Mouse (Mus musculus) forebrain, embryonic 16.5 days (tissue): ENCODE data around the gene Tmprss13. TPM values are rescaled to one million over a fixed set of nuclear protein-coding genes. Genes with fewer than 3 reads are reported as not detected.

Experiments
- ATAC-seq: fragments of 200-750 bp; cut with Nextera tagmentation; 2 replicates; pipeline ENCODE4 v1.8.0; 2017; ENCODE audit warnings: mild to moderate bottlenecking, moderate library complexity
- H3K27ac ChIP-seq: fragments of 300-500 bp; sonication (generic); 2 replicates; pipeline ENCODE4 v1.5.1; 2014; ENCODE audit warnings: low read length, control low read depth
- H3K27me3 ChIP-seq: fragments of 300-500 bp; sonication (generic); replicated peaks from 2 replicates; pipeline ENCODE4 v1.6.1; 2014; ENCODE audit warnings: low read length; ENCODE audit not compliant: control insufficient read depth, insufficient read depth
- H3K36me3 ChIP-seq: fragments of 300-500 bp; sonication (generic); 2 replicates; pipeline ENCODE4 v1.6.1; 2014; ENCODE audit not compliant: control insufficient read depth, insufficient read depth
- H3K4me1 ChIP-seq: fragments of 300-500 bp; sonication (generic); replicated peaks from 2 replicates; pipeline ENCODE4 v1.6.1; 2014; ENCODE audit warnings: low read length; ENCODE audit not compliant: control insufficient read depth, insufficient read depth
- H3K4me2 ChIP-seq: fragments of 300-500 bp; sonication (generic); 2 replicates; pipeline ENCODE4 v1.6.1; 2014; ENCODE audit warnings: mild to moderate bottlenecking, low read length, control low read depth
- H3K4me3 ChIP-seq: fragments of 300-500 bp; sonication (generic); replicated peaks from 2 replicates; pipeline ENCODE4 v1.5.1; 2014; ENCODE audit warnings: mild to moderate bottlenecking, low read length, control low read depth
- H3K9ac ChIP-seq: fragments of 300-500 bp; sonication (generic); replicated peaks from 2 replicates; pipeline ENCODE4 v1.6.1; 2014; ENCODE audit warnings: low read depth, low read length, control low read depth
- H3K9me3 ChIP-seq: fragments of 300-500 bp; sonication (generic); 2 replicates; pipeline ENCODE4 v1.6.1; 2016; ENCODE audit warnings: low read length; ENCODE audit not compliant: control insufficient read depth
- WGBS: fragments of 180-500 bp; shearing (Covaris S2); extraction: QIAGEN DNeasy Blood & Tissue Kit; methylation state at CpG from one replicate; pipeline ENCODE4 v1.1.7; 2014; 5-methylcytosine and 5-hydroxymethylcytosine counted together
- polyA plus RNA-seq: library from polyadenylated mRNA; unstranded; fragments of >200 nt; fragmentation: Nextera tagmentation; extraction: Ambion mirVana; gene quantifications from 2 replicates; pipeline ENCODE4 v1.2.1, GENCODE M21; 2015

The Tmprss13 gene
- polyA plus RNA-seq, 1 experiment from 2014 or later = not detected

- Histone ChIP-seq H3K4me3 (no peak overlapping the region), H3K27ac (no peak overlapping the region), H3K4me2 (no peak overlapping the region), H3K4me1 (peaks cover 13% of the 10 kb centered on the region), H3K27me3 (no peaks in the 10 kb centered on the region), H3K36me3 (no peaks in the 10 kb centered on the region), H3K9ac (no peak overlapping the region), H3K9me3 (no peaks in the 10 kb centered on the region)
- 93% methylated on average over 5 of the region's 5 CpGs for WGBS
- ATAC-seq = no peak
Observed at GRCm38 (mm10) chr9:45386698-45387097, 67.8 kb downstream of the Tmprss13 start.

GRCm38 (mm10) chr9:45388385-45388994 is 69.6 kb downstream of the Tmprss13 start:
- ATAC-seq = peak; percentile 79
- Histone ChIP-seq H3K27me3 (no peaks in the 10 kb centered on the region), H3K4me1 (no peaks in the 10 kb centered on the region), H3K27ac (no peak overlapping the region), H3K4me3 (no peak overlapping the region), H3K4me2 (no peak overlapping the region), H3K9me3 (no peaks in the 10 kb centered on the region), H3K9ac (no peak overlapping the region), H3K36me3 (peaks cover 2% of the 10 kb centered on the region; the same call in 1 of the 2 replicates)
- WGBS = 46% methylated on average over 12 of the region's 12 CpGs

- Histone ChIP-seq H3K4me3 (no peak overlapping the region), H3K27ac (no peak overlapping the region), H3K4me2 (no peak overlapping the region), H3K4me1 (no peaks in the 10 kb centered on the region), H3K9ac (no peak overlapping the region), H3K27me3 (no peaks in the 10 kb centered on the region), H3K36me3 (peaks cover 7% of the 10 kb centered on the region), H3K9me3 (no peaks in the 10 kb centered on the region)
- no peak for ATAC-seq
- WGBS = 91% methylated on average over 8 of the region's 8 CpGs
Observed at GRCm38 (mm10) chr9:45389596-45389995, 70.7 kb downstream of the Tmprss13 start.

DNA sequence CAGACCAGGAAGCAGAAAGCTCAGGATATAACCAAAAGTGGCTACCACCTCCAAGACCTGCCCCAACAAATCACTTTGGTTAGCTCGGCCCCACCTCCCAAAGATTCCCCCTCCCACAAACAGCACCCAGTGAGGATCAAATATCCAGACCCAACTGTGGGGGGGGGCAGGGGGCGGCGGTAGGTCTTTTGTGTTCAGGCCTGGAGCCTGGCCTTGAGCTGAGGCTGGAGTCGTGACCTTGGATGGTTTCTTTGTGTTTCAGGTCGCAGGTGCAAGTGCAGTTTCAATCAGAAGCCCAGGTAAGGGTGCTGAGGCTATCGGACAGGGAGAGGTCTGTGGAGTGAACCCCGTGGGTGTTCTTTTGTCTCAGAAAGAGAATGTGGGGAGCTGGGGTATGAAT is 72.4 kb downstream of the Tmprss13 start:
- H3K27ac ChIP-seq = no peak overlapping the region
- H3K9me3 ChIP-seq = no peaks in the 10 kb centered on the region
- no peak for ATAC-seq
- WGBS = 78% methylated on average over 7 of the region's 7 CpGs
- H3K36me3 ChIP-seq = peaks cover 9% of the 10 kb centered on the region
- H3K9ac ChIP-seq = no peak overlapping the region
- H3K4me2 ChIP-seq = no peak overlapping the region
- no peaks in the 10 kb centered on the region for H3K4me1 ChIP-seq
- no peak overlapping the region for H3K4me3 ChIP-seq
- no peaks in the 10 kb centered on the region for H3K27me3 ChIP-seq

DNA sequence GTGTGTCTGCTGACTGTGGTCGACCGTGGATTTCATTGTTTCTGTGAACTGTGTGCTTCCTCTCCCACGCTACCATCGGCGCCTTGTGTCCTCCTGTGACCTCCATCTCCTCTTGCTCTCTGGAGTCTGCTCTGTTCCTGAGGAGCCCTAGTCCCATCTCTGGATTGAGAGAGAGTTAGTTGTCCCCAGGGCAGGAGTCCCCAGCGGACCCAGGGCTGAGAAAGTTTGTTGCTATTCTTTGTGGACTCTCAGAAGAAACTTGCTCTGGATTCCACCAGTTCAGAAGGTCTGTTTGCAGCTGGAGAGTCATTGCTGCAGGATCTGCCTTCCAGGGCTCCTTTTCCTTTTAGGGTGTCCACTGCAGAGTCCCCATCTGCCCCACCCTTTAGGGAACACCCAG is 76.3 kb downstream of the Tmprss13 start:
- Histone ChIP-seq H3K4me2 (no peak overlapping the region), H3K4me1 (no peaks in the 10 kb centered on the region), H3K4me3 (no peak overlapping the region), H3K9ac (no peak overlapping the region), H3K27me3 (no peaks in the 10 kb centered on the region), H3K9me3 (no peaks in the 10 kb centered on the region), H3K27ac (no peak overlapping the region), H3K36me3 (peaks cover 9% of the 10 kb centered on the region)
- WGBS = 91% methylated on average over 6 of the region's 6 CpGs
- no peak for ATAC-seq

- Histone ChIP-seq H3K9ac (no peak overlapping the region), H3K27me3 (no peaks in the 10 kb centered on the region), H3K4me1 (no peaks in the 10 kb centered on the region), H3K4me2 (no peak overlapping the region), H3K9me3 (no peaks in the 10 kb centered on the region), H3K4me3 (no peak overlapping the region), H3K36me3 (peaks cover 9% of the 10 kb centered on the region), H3K27ac (no peak overlapping the region)
- 79% methylated on average over 3 of the region's 3 CpGs for WGBS
- ATAC-seq = no peak
Observed at GRCm38 (mm10) chr9:45395796-45396195, 76.9 kb downstream of the Tmprss13 start.

Other genes starting within 250 kb of the Tmprss13 start
- gene Jaml, start 239.9 kb upstream of the Tmprss13 start, polyA plus RNA-seq = 0.34 and 0.61 TPM in 2 replicates
- 5.7 and 6.9 TPM in 2 replicates for gene Scn2b, start 201.3 kb upstream of the Tmprss13 start, polyA plus RNA-seq
- 0.24 and 0.27 TPM in 2 replicates for gene Scn4b, start 180.7 kb upstream of the Tmprss13 start, polyA plus RNA-seq
- gene BC049352, start 137.1 kb upstream of the Tmprss13 start, polyA plus RNA-seq = 0.14 and 0.38 TPM in 2 replicates
- gene Tmprss4, start 115.0 kb upstream of the Tmprss13 start, polyA plus RNA-seq = not detected in 2 replicates
- 0.52 TPM in 2 replicates for gene Il10ra, start 50.0 kb upstream of the Tmprss13 start, polyA plus RNA-seq
- gene Fxyd6, start 51.1 kb downstream of the Tmprss13 start, polyA plus RNA-seq = 481 and 559 TPM in 2 replicates
- gene Fxyd2, start 80.6 kb downstream of the Tmprss13 start, polyA plus RNA-seq = 6.6 and 8.7 TPM in 2 replicates
- 27.9 and 28.0 TPM in 2 replicates for gene Dscaml1, start 107.5 kb downstream of the Tmprss13 start, polyA plus RNA-seq